Mouse (Mus musculus) spleen, adult 2 months (tissue): ENCODE measurements around the gene Cyp4f18.

Experiments used
- CTCF ChIP-seq: fragments of 200-500 bp; IDR thresholded peaks from 2 replicates; pipeline ENCODE4 v1.5.1; 2011; ENCODE audit warnings: mild to moderate bottlenecking, inconsistent platforms; ENCODE audit not compliant: insufficient read depth, insufficient read length, insufficient replicate concordance; ENCODE audit errors: extremely low read depth
- POLR2A ChIP-seq: fragments of 200-500 bp; IDR thresholded peaks from 2 replicates; pipeline ENCODE4 v1.6.1; 2011; ENCODE audit warnings: low read depth, low read length, inconsistent platforms

GRCm38 (mm10) chr8:72006763-72007162, 2.7 kb downstream of the Cyp4f18 start:
- no peak for TF ChIP-seq CTCF
- TF ChIP-seq POLR2A, result no peak
